Mouse (Mus musculus) bone marrow, adult 2 months (tissue): ENCODE data around the gene BC052040.

Source experiments
- CTCF ChIP-seq: fragments of 200-500 bp; IDR thresholded peaks from 2 replicates; pipeline ENCODE4 v1.5.1; 2011; ENCODE audit warnings: low read length, control low read depth; ENCODE audit not compliant: control insufficient read depth, insufficient read depth
- POLR2A ChIP-seq: fragments of 200-500 bp; IDR thresholded peaks from 2 replicates; pipeline ENCODE4 v1.6.1; 2011; ENCODE audit warnings: low read depth, mild to moderate bottlenecking, control low read depth, low read length, borderline replicate concordance; ENCODE audit not compliant: control insufficient read depth

DNA sequence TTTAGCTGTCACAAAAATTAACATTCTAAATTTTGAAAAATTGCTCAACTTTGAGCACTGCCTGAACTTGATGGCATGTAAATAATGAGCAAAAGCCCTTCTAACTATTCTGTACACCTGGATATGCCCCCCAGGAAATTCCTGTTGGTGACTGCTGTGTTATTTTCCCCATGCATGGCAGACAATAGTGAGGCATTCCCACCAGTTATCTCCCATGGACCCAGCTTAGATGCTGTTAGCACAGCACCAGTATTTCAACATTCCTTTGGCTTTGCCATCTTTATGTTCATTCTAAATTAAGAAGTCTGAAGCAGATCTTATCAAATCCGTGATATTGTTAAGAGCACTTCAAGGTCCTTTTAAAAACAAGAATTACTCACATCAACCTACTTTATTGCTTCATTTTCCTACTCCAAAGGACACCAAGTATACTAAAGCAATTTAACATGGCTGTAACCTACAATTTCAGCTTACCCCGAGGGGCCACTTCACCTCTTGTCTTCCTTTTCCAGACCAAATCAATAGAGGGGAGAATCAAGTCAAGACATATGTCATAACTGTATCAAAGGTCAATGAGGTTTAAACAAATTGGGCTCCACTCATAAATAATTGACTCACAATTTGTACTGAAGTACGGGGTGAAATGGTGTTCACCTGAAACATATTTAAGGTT is 19.2 kb upstream of the BC052040 start:
- TF ChIP-seq CTCF = no peak
- TF ChIP-seq POLR2A = no peak
